Mouse (Mus musculus) forebrain, postnatal 0 days (tissue): ENCODE data around the gene Ccdc130. TPM values are rescaled to one million over a fixed set of nuclear protein-coding genes. Genes with fewer than 3 reads are reported as not detected.
A peak's percentile ranks its signal among the peaks of the same experiment; 100 is the strongest.

Experiments used
- ATAC-seq: fragments of 200-750 bp; cut with Nextera tagmentation; 2 replicates; pipeline ENCODE4 v1.8.0; 2017; ENCODE audit warnings: mild to moderate bottlenecking, moderate library complexity
- DNase-seq: peaks from one replicate; pipeline ENCODE4 v3.0.0-alpha.2; 2015
- H3K27ac ChIP-seq: fragments of 300-500 bp; sonication (generic); 2 replicates; pipeline ENCODE4 v1.5.1; 2014; ENCODE audit warnings: low read depth, mild to moderate bottlenecking, antibody characterized with exemption, low read length, moderate library complexity, mixed read lengths
- H3K27me3 ChIP-seq: fragments of 300-500 bp; sonication (generic); 2 replicates; pipeline ENCODE4 v1.6.1; 2014; ENCODE audit warnings: mild to moderate bottlenecking, low read length, mixed read lengths; ENCODE audit not compliant: insufficient read depth
- H3K36me3 ChIP-seq: fragments of 300-500 bp; sonication (generic); 2 replicates; pipeline ENCODE4 v1.6.1; 2014; ENCODE audit warnings: mild to moderate bottlenecking, moderate library complexity; ENCODE audit not compliant: insufficient read depth
- H3K4me1 ChIP-seq: fragments of 300-500 bp; sonication (generic); 2 replicates; pipeline ENCODE4 v1.6.1; 2014; ENCODE audit warnings: antibody characterized with exemption; ENCODE audit not compliant: insufficient read depth
- H3K4me2 ChIP-seq: fragments of 300-500 bp; sonication (generic); 2 replicates; pipeline ENCODE4 v1.6.1; 2014; ENCODE audit warnings: low read depth, mild to moderate bottlenecking, moderate library complexity
- H3K4me3 ChIP-seq: fragments of 300-500 bp; sonication (generic); 2 replicates; pipeline ENCODE4 v1.5.1; 2014; ENCODE audit warnings: low read depth, low read length, mixed read lengths
- H3K9ac ChIP-seq: fragments of 300-500 bp; sonication (generic); 2 replicates; pipeline ENCODE4 v1.6.1; 2014; ENCODE audit warnings: mild to moderate bottlenecking
- H3K9me3 ChIP-seq: fragments of 300-500 bp; sonication (generic); 2 replicates; pipeline ENCODE4 v1.6.1; 2016; ENCODE audit warnings: low read length
- CTCF ChIP-seq: sonication (generic); IDR thresholded peaks from 2 replicates; pipeline ENCODE4 v1.5.1; 2016; ENCODE audit warnings: antibody characterized with exemption, control low read depth, low read depth
- WGBS: fragments of 180-500 bp; shearing (Covaris S2); extraction: QIAGEN DNeasy Blood & Tissue Kit; methylation state at CpG from one replicate; pipeline ENCODE4 v1.1.7; 2014; 5-methylcytosine and 5-hydroxymethylcytosine counted together
- polyA plus RNA-seq: library from polyadenylated mRNA; unstranded; fragments of >200 nt; fragmentation: Nextera tagmentation; extraction: Ambion mirVana; gene quantifications from 2 replicates; pipeline ENCODE4 v1.2.1, GENCODE M21; 2015
- total RNA-seq: library from RNA; depleted of rRNA; stranded (reverse); fragments of >200 nt; gene quantifications from 2 replicates; pipeline ENCODE4 v1.2.3, GENCODE M21; 2014

Gene Ccdc130
- total and polyA plus RNA-seq, 2 experiments from 2014 or later, result 22.2 to 23.3 TPM

DNA sequence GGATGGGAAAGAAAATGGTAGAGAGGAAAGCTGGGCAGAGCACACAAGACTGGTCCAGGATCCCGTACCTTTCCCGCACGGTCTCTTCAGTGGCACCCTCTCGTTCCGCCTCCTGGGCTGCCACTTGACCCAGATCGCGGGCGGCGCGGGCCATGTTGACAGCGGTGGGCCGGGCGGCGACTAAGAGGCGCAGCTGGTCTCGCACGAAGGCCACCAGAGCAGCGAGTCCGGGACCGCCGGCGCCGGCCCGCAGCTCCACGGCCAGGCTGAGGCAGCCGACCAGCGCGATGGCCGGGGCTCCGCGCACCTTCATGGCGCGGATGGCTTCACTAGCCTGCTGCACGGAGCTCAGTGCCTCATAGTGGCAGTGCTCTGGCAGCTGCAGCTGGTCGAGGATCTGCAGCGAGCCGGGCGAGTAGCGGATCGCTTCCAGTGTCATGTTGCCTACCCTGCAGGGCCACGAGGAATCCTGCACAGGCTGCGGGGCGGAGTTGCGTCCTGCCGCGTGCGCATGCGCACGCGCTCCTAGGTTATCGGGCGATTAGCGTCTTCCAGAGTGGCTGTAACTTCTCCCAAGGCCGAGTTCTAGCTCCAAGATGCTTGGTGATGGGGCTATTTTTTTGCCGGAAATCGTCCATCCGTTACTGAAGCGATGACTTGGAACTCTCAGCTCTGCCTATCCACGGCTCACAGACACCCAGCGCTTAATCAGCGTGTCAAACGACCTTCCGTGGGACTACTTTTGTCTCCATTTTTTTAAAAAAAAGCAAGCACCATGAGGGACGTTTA, 13.2 kb downstream of the Ccdc130 start, which contains the start of gene Mri1:
TSS of gene Mri1 (minus strand) at position 505 of the 789 bp plus-strand sequence.
- TF ChIP-seq CTCF, result peak; percentile 47
- Histone ChIP-seq H3K9me3 (no peaks in the 10 kb centered on the region), H3K4me3 (peak within 1 kb of the TSS; percentile 62), H3K9ac (peak within 1 kb of the TSS; percentile 85), H3K27me3 (no peaks in the 10 kb centered on the region), H3K36me3 (peaks cover 67% of the 10 kb centered on the region), H3K4me1 (peaks cover 6% of the 10 kb centered on the region; the same call in 1 of the 2 replicates), H3K4me2 (peak within 1 kb of the TSS; percentile 93), H3K27ac (peak within 1 kb of the TSS; percentile 90)
- WGBS, result 2% methylated on average over 64 of the region's 64 CpGs
- peak; percentile 94 for ATAC-seq
- peak; percentile 96 for DNase-seq

DNA sequence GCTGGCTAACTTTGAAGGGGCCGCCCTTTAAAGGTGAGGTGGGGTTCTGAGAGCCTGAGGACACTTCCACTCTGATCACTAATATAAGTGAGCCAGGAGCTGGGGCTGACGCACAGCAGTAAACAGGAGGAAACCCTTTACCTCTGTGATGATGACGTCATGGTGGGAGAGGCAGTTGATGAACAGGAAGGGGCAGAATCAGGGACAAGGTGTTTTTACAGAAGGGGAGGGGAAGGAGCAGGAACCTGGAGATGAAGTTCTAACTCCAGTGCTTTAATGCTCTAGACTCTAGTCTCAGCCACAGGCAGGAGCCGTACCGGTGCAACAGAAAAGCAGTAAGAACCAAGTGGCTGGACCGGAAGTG, 13.7 kb downstream of the Ccdc130 start:
- WGBS, result 13% methylated on average over 6 of the region's 6 CpGs
- no peak for TF ChIP-seq CTCF
- Histone ChIP-seq H3K4me3 (peak overlapping the region; percentile 62), H3K36me3 (peaks cover 67% of the 10 kb centered on the region), H3K27me3 (no peaks in the 10 kb centered on the region), H3K4me2 (peak overlapping the region; percentile 93), H3K9ac (peak overlapping the region; percentile 85), H3K27ac (peak overlapping the region; percentile 90), H3K4me1 (peaks cover 6% of the 10 kb centered on the region; the same call in 1 of the 2 replicates), H3K9me3 (no peaks in the 10 kb centered on the region)
- no peak; the same call in 1 of the 2 replicates for ATAC-seq
- DNase-seq, result peak; percentile 52

DNA sequence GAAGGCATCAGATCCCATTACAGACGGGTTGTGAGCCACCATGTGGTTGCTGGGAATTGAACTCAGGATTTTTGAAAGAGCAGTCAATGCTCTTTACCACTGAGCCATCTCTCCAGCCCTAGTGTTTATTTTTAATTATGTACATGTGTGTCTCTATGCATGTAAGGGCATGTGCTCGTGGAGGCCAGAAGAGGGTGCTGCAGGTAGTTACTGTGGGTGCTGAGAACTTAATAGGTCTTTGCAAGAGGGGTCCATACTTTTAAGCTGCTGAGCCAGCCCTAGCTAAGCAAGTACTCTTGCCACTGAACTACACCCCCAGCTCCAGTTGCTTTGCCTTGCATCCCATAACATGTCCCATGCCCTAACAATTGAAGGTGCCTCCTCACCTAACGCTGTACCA, 14.3 kb downstream of the Ccdc130 start:
- WGBS, result 87% methylated on average over 3 of the region's 3 CpGs
- no peak for DNase-seq
- no peaks in the 10 kb centered on the region for H3K9me3 ChIP-seq
- peak; percentile 39; the same call in 1 of the 2 replicates for TF ChIP-seq CTCF
- H3K36me3 ChIP-seq, result peaks cover 65% of the 10 kb centered on the region
- H3K4me2 ChIP-seq, result peak overlapping the region; percentile 93
- H3K9ac ChIP-seq, result no peak overlapping the region; the same call in 1 of the 2 replicates
- H3K27ac ChIP-seq, result peak overlapping the region; percentile 90; the same call in 1 of the 2 replicates
- ATAC-seq, result no peak
- no peaks in the 10 kb centered on the region for H3K27me3 ChIP-seq
- H3K4me3 ChIP-seq, result peak overlapping the region; percentile 62; the same call in 1 of the 2 replicates
- peaks cover 6% of the 10 kb centered on the region; the same call in 1 of the 2 replicates for H3K4me1 ChIP-seq

DNA sequence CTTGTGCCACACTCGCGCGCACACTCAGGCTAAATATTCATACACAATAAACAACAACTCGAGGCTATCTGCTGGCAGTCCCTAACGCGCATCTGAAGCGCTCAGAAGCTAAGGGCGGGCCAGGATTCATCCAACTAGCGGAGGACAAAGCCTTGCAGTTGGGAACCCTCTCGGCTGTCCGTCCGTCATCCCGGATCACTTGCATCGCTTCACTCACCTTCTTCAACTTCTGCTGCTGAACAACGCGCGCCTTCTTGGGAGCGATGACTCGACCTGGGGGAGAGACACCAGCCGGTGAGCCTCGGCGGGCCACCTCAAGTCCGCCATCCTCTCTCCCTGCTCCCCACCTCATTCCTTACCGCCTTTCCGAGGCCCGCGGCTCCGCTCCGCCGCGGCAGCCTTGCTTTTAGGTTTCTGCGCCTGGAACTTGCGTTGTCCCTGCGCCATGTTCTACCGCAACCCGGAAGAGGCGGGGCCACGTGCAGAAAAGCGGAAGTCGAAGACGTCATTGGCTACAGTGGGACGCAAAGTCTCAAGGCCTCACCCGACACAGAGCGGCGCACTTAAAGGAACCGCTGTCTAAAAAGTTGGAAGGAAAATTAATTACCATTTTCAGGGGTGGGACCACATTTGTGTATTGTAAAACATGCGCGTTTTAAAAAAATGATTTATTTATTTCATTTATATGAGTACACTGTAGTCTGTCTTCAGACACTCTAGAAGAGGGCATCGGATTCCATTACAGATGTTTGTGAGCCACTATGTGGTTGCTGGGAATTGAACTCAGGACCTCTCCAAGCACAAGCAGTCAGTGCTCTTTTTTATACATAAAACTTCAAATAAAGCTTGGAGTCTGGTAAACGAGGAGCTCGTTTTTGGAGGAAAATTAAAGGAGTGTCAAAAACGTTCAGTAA, 20.7 kb downstream of the Ccdc130 start, which contains the start of gene D8Ertd738e:
TSS of gene D8Ertd738e (minus strand) at position 463 of the 914 bp plus-strand sequence.
- peak; percentile 93 for DNase-seq
- Histone ChIP-seq H3K4me2 (peak within 1 kb of the TSS; percentile 72), H3K4me1 (no peaks in the 10 kb centered on the region), H3K9me3 (no peaks in the 10 kb centered on the region), H3K4me3 (peak within 1 kb of the TSS; percentile 63), H3K9ac (peak within 1 kb of the TSS; percentile 73), H3K27ac (peak within 1 kb of the TSS; percentile 77), H3K27me3 (no peaks in the 10 kb centered on the region), H3K36me3 (peaks cover 58% of the 10 kb centered on the region)
- peak; percentile 14; the same call in 1 of the 2 replicates for TF ChIP-seq CTCF
- 5% methylated on average over 52 of the region's 52 CpGs for WGBS
- ATAC-seq, result peak; percentile 99

DNA sequence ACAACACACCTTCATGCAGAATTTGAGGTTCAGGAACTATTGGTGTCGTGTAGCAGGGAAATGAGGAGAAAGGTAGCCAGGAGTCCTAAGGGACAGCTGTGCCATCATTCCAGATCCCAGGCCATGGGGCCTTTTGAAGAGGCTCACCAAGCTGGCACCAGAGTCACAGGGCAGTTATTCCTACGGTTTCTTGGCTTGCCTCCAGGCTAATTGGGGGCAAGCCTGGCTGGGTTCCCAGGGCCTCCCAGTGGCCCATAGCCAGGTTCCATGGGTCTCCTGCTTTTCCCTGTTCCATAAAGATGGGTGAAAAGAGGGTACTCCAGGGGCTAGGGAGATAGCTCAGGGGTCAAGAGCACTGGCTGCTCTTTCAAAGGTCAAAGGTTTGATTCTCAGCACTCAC, 28.4 kb downstream of the Ccdc130 start:
- no peaks in the 10 kb centered on the region for H3K4me1 ChIP-seq
- H3K4me3 ChIP-seq, result no peak overlapping the region
- peaks cover 33% of the 10 kb centered on the region for H3K36me3 ChIP-seq
- WGBS, result 29% methylated on average over 2 of the region's 2 CpGs
- no peak overlapping the region for H3K27ac ChIP-seq
- no peak for TF ChIP-seq CTCF
- H3K9me3 ChIP-seq, result no peaks in the 10 kb centered on the region
- DNase-seq, result peak; percentile 28
- ATAC-seq, result no peak
- H3K4me2 ChIP-seq, result no peak overlapping the region
- H3K9ac ChIP-seq, result no peak overlapping the region
- no peaks in the 10 kb centered on the region for H3K27me3 ChIP-seq

DNA sequence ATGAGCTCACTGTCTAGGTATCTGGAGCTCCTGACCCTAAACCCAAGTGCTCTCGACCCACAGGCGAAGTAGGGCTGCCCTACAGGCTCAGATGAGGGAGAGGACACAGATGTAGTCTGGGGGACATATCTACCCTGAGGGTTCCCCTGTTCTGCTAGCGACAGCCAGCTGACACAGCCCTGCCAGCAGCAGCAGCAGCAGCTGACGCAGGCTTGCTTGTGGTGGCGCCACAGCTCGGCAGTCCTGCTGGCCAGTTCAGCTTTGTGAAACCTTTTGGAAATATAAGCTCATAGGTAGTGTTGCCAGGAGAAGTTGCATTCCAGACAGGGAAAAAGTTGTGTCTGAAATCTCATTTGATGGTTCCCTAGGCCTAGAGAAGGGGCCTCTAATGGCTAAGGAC, 29.0 kb downstream of the Ccdc130 start:
- H3K4me1 ChIP-seq, result no peaks in the 10 kb centered on the region; the same call in 1 of the 2 replicates
- TF ChIP-seq CTCF, result no peak
- no peak for ATAC-seq
- DNase-seq, result no peak
- H3K4me2 ChIP-seq, result no peak overlapping the region
- peaks cover 28% of the 10 kb centered on the region for H3K36me3 ChIP-seq
- 54% methylated on average over 6 of the region's 6 CpGs for WGBS
- H3K27ac ChIP-seq, result no peak overlapping the region
- no peaks in the 10 kb centered on the region for H3K27me3 ChIP-seq
- H3K4me3 ChIP-seq, result no peak overlapping the region
- H3K9me3 ChIP-seq, result no peaks in the 10 kb centered on the region
- no peak overlapping the region for H3K9ac ChIP-seq
